Mouse (Mus musculus) midbrain, embryonic 15.5 days (tissue): ENCODE results near the gene Tmem26. TPM values are rescaled to one million over a fixed set of nuclear protein-coding genes. Genes with fewer than 3 reads are reported as not detected.

Experiments
- polyA plus RNA-seq: library from polyadenylated mRNA; unstranded; fragments of >200 nt; fragmentation: Nextera tagmentation; extraction: Ambion mirVana; gene quantifications from 2 replicates; pipeline ENCODE4 v1.2.1, GENCODE M21; 2015

Gene Tmem26
- polyA plus RNA-seq, 1 experiment from 2014 or later, result 4.9 TPM

Other genes starting within 250 kb of the Tmem26 start
- gene Cabcoco1, start 181.8 kb upstream of the Tmem26 start, polyA plus RNA-seq, result 0.79 and 1.4 TPM in 2 replicates